Mouse (Mus musculus): ENCODE data around the gene Hmgb1.

The Hmgb1 gene

DNA sequence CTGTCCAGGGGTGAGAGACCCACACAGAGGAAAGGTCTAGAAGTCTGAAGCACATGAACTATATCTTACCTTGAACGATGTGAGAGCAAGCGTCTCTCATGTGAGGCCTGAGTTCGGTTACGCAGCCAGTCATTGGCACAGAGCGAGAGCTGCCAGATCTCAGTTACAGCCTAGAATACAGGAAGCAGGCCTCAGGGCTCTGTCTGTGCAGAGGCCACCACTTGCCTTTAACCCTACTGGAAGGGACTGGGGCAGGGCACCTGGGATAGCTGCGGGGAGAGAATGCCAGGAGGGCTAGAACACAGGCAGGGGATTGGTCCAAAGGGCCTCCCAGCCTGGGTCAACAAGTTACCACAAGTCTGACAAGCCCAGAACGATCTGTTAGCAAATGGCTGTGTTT lies 184.5 kb downstream of the Hmgb1 start:
- in situ Hi-C loops (cut with MboI, MseI), result no loop called here

DNA sequence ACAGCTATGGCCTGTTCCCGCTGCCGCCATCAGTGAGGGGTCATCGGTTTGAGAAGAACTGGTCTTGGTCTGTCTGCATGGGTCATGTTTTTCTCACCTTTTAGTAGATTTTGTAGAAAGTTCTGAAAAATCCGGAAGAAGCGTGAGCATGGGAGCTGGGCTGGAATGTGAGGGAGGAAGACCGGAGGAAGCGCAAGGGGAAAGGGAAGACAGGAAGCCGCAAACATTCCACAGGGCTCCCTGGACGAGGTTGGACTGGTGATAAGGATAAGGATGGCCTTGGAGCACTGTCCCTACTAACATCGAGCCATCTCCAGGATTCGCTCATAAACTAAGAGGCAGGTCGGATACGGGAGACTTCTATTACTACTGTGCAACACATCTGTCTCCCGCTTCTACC lies 185.8 kb downstream of the Hmgb1 start:
- in situ Hi-C loops (cut with MboI, MseI), result no loop called here

DNA sequence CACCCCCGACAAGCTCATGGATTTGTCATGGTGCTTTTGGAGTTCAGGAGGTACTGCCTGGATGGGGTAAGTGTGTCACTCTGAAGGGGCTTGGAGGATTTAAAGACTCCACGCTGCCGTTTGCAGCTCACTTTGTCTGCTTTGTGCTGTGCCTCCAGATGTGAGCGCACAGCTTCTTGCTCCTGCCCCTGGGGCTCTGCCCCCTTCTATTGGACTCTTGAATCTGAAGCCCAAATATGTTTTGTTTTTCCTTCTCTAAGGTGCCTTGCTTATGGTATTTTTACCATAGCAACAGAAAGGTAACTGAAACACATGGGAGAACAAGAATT lies 187.6 kb downstream of the Hmgb1 start:
- in situ Hi-C loops (cut with MboI, MseI), result no loop called here
